Mouse (Mus musculus) liver, adult (tissue): ENCODE measurements around the gene Gm37240.

ENCODE experiments used
- GATA4 ChIP-seq: IDR thresholded peaks from 2 replicates; pipeline ENCODE4 v1.6.1; 2014; ENCODE audit warnings: mild to moderate bottlenecking, low read length; ENCODE audit not compliant: insufficient replicate concordance

Gene Gm37240

DNA sequence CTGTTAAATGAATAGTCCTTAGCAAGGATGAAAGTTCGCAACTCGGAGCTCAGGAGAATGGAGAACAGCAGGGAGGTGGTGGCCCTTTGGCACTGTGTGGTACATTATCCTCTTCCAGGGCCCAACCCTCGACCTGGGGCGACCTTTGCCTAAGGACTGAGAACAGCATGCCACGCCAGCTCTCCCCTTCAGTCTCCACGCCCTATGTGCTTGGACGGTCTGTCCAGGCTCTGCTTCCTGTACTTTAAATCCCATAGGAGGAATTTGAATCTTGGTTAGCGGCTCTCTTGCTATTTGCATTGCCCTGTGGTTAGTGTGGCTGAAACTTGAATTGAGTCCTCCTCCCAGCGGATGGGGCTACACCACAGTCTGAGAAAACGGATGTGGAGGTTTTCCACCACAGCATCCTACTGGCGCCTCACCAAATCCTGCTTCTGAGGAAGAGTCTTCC is 928 bp upstream of the Gm37240 start:
- no peak for TF ChIP-seq GATA4

DNA sequence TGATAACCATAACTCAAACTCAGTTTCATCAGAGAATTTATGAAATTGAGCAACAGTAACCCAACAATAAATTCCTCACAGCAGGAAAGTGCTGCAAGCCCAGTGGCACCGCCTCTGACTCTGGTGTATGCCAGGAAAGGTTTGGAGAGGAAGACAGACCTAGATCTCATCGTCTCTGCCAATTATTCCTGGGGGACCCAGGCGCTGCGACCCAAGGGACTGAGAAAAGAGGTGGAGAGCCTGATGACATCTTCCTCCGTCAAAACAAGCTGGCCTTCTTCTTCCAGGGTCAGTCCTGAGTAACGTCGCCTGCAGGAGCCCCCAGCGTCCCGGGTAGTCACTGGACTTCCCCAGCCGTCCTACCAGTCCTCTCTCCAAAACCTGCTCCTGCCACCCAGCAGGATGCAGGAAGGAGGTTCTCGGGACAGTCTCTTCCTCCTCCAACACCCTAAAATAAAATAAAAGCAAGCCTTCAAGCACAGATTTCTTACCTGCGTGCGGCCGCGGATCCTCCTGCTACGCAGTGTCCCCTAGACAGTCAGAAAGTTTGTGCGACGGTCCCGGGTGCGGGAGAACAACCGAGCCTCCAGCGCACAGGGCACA is 581 bp downstream of the Gm37240 start:
- no peak for TF ChIP-seq GATA4

DNA sequence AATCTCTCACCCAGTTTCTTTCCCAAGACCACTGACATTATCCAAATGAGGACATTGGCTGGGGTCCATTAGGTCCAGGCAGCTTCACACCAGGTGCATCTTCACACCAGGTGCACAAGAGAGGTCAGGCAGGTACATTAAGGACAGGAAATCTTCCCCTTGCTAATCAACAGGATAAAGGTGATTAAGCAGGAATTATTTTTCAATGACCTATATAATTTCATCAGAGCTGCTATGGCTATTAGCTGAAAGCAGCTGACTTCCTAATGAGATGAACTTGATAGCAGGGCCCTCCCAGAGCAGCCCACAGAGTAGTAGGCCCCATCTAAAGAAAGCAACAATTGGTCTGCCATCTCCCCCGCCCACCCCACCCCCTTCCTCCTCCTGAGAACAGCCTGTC is 1.4 kb downstream of the Gm37240 start:
- no peak for TF ChIP-seq GATA4

DNA sequence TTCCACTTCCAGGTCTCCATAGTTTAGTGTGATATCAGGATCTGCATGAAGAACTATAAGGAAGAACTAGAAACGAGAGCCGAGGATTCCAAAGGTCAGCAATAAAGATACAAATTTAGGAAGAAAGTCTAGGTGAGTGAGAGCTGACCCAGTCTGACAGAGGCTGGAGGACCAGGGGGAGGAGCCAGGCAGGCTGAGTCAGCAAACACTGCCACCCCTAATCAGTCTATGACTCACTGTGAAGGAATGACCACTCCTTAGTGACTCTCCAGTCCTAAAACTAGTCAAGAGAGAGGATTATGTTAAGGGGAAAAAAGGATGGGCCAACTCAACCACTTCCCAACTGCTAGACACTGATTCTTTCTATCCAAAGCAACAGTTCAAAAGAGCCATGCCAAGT is 6.6 kb downstream of the Gm37240 start:
- no peak for TF ChIP-seq GATA4

DNA sequence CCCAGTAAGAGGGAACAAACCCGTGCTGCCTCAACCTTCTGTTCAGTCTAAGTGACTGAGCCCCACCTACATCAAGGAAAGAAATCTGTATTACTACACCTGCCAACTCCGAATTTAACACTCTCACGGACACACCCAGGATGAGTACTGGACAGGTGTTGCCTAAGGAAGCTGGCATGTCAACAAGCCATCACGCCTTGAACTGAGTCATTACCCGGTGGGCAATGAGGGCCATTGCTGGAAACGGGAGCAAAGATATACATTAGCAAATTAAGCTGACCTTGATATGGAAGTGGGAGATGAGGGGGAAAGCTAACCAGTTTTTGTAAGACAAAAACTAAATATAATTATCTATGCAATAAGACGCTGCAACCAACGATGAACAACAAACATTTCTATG is 7.2 kb downstream of the Gm37240 start:
- TF ChIP-seq GATA4: no peak

DNA sequence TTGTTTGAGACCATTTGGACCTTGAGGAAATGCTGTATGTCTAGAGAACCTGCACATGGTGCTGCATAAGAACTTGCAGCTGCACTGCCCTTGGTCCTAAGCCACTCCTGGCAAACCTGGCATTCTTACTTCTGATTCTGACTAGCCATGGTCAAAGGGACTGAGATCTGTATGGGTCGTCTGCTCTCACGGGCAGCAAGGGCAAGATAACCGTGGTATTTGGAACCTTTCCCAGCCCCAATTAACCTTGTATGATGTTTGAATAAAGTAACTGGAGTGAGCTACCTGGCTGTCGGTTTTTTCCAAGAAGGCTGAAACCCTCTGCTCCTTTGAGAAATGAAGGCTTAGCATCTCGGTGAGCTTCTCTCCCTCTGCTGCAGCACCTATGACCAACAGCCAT is 8.4 kb downstream of the Gm37240 start:
- TF ChIP-seq GATA4: no peak

DNA sequence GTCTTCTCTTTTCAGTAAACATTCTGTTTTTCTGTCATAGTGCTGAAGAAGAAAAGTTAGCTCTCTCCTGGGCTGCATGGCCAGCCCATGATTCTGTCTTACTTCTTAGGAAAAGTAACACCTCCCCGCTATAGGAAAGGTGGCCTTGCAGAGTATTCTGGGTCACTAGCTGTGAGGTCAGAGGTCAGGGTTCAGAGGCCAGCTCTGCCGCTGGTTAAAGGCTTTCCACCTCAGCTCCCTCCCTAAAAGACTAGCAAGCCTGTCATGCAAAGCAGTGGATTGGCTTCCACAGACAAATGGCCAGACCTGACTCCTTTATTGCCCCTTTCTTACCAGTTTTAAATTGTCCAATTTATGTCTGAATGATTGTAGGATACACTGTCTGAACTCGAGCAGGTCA is 23.3 kb downstream of the Gm37240 start:
- TF ChIP-seq GATA4: no peak

DNA sequence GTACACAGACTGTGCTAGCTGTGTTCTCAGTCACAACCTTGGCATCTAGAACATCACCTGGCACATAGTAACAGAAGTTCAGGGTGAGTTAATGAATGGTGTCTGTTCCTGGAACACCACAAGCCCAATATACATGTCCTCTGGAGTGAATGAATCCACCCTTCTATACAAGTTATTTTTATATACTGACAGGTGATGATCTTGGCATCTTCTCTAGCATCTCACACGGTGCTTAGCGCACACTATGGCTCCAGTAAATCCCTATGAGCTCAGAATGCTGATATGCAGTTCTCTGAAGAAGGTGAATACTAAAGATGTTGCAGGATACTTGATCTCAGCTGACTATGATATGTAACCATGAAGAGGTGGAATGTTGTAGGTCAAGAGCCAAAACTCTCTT is 24.4 kb downstream of the Gm37240 start:
- no peak for TF ChIP-seq GATA4

DNA sequence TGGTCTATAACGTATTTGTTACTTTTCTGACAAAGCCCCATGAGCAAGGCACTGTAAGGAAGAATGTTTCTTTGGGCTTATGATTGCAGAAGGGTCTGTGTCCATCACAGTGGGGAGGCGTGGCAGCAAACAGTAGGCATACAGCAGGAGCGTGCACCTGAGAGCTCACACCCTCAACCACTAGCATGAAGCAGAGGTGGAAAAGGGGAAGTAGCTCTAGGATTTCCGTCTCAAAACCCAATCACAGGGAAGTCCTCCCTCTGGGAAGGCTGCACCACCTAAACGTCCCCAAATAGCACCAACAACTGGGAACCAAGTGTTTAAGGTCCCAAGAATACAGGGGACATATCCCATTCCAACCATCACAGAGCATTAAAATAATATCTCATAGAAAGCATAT is 26.3 kb downstream of the Gm37240 start:
- no peak for TF ChIP-seq GATA4

DNA sequence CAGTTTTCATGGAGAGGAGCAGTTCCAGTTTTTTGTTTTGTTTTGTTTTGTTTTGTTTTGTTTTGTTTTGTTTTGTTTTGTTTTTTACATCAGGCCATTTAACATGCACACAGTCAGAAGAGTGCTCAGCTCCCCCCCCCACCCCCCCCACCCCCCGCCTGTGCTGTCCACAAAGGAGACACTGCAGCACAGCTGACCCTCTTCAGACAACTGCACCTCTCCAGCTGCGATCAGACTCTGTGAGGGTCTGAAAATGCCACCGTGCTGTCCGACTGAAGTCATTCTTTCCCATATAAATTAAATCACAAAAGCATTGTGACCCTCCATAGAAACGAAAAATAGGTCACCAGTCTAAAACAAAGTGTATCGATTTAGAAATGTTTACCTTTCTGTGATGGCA is 28.0 kb downstream of the Gm37240 start:
- TF ChIP-seq GATA4: no peak

DNA sequence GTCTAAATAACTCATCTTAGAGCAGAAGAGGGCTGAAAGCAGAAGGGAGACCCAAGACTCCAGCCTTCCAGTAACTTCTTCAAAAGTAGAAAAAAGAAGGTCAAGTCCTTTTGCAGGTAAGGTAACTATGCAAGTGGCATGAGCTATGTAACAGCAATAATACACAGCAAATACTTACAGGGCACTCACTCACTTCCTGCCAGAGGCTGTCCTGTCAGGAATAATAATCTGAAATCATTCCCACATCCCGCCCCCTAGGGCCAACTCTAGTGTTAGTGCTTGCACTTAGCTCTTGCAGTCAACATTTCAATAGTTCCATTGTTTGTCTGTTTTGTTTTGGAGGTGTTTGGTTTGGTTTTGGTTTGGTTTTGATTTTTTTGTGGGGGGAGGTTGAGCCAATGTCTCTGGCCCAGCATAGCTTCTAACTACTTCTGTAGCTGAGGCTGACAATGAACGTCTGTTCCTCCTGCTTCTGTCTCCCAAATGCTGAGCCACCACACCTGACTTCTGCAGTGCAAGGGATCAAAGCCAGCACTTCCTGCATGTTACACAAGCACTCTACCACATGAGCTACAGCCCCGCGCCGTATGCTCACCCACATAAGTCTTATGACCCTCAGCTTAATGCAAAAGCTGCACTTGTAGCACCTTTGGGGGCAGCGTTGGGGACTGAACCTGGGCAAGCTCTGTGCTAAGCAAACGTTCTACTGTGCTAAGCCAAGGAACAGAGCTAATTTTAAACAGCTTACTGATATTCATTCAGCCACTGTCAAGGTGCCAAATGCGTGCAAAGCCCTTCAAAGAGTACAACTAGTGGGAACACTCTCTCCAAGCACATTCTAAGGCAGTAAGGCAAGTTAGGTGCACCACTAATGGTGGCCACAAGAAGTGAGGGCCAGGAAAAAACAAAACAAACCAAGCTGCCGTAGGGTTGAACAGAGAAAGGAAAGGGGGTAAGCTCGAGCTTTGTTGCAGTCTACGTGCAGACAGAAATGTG is 28.9 kb downstream of the Gm37240 start:
- no peak for TF ChIP-seq GATA4

DNA sequence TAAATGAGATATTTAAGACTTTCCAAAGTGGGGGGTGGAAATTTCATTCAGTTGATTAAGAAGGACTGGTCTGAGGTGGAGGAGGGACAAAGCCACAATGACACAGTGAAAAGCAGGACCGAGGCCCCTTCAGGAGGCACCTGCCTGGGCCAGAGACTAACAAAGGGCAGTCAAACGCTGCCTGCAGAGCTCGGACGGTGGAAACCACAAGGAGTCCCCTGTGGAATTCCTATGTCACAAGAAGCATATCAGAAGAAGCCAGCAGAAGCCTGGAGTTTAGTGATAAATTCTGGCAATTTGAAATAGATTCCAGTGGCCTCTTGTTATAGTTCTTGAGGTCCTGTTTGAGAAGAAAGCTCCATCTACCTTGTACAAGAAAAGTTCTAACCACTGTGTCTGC is 30.2 kb downstream of the Gm37240 start:
- no peak for TF ChIP-seq GATA4

DNA sequence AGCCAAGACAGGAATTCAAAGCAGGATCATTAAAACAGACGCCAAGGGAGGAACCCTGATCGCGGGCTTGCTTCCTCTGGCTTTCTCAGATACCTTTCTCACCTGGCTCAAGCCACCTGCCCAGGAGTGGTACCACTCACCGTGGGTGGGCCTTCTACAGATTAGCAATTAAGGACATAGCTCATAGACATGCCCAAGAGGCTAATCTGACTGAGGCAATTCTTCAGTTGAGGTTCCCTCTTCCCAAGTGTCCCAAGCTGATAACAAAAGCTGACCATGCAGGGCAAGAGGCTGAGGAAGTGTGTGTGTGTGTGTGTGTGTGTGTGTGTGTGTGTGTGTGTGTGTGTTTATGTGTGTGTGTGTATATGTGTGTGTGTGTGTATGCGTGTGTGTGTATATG is 31.4 kb downstream of the Gm37240 start:
- no peak for TF ChIP-seq GATA4

DNA sequence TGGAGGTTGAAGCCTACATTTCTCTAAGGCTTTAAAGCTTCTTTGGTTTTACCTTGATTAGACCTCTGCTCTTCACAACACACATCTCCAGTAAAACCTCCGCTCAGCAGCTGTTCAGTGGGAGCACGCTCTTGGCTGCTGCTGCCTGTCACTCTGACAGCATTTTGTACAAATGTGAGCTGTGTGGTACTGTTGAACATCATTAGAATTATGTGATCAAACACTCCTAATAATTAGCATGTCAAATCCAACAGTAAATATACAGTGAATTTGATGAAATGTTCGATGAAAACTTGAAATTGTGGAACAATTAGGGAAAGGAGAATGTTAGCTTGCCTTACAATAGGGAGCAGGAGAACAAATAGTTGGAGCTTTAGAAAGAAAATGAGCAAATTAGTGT is 32.3 kb downstream of the Gm37240 start:
- no peak for TF ChIP-seq GATA4

DNA sequence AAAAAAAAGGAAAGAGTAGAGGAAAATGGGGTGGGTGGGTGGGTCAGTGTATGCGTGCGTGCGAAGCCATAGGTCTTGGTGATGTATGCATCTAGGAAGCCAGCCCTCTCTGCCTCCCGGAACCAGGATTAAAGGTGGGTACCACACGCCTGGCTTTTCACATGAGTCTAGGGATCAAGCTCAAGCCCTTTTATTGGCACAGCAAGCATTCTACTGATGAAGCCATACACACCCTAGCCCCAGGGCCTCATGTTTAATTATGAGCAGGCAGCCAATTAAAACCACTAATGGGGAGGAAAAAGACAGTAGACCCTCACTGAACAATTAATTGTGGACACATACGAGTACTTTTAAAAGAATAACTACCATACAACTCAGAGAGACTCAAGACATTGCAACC is 33.2 kb downstream of the Gm37240 start:
- TF ChIP-seq GATA4: no peak

DNA sequence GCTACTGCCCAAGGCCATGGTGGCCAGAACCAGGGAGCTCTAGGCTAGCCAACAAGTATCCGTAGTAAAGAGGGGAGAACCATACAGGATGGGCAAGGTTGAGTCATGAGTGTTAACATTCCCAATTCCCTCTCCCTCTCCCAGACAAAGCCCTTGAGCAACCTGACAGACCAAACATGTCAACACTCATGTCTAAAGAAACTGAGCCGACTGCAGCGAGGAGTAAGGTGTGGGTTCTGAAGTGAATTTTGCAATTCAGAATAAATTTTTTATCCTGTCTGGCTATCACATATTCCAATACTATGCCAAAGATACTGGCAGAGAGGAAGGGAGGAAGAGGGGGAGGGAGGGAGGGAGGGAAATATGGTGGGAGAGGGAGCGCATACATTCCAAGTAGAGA is 33.6 kb downstream of the Gm37240 start:
- no peak for TF ChIP-seq GATA4

DNA sequence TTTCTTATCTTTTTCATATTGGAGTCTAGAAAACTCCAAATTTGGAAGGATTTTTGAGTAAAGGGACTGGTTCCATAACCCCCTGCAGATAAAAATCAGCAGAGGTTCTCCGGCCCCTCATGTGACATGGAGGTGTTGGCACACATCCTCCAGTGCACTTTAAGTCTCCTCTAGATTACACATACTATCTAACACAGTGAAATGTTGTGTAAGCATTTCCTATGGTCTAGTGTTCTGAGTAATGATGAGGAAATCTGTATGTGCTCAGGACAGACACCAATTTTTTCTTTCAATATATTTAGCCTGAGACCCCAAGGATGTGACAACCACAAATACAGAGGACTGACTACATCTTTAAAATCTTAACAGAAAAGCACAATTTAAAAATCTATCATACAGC is 37.2 kb downstream of the Gm37240 start:
- no peak for TF ChIP-seq GATA4

DNA sequence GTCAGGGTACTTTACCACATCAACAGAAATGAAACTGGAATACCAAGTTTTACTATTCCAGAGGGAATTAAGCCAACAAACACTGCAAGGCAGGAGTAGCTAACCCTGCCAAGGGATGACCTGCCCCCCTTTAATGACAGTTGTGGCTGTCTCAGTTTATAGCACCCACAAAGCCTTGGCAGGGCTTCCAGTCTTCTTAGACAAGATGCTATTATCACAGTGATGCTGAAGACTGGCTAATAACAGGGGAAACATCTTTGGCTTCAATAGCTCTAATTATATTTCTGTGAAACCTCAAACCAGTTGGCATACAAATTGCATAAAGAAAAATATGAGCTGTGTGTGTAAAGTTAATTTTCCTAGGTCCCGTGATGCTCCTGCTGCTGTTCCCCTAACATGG is 41.0 kb downstream of the Gm37240 start:
- TF ChIP-seq GATA4: no peak
